Mouse (Mus musculus): ENCODE measurements around the gene Fabp2.

DNA sequence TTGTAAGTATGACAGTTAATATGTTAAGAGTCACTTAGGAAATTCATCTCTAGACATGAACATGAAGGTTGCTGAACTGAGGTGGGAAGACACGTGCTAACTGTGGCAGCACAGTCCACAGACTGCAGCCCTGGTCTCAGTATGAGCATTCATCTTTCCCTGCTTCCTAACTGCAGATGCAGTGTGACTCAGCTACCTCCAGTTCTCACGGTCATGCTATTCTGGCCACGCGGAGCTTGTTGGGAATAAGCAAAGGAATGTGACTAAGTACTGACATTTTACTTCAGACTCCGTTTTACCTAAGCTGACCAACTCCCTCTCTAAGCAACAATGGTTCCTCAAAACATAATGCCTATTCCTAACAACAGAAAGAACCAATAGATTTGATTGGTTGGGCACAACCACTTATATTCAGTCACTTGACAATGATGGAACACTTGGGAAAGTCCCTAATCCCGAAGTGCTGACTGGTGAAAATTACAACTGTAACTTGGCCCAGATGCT lies 48.6 kb downstream of the Fabp2 start:
- no peak for TF ChIP-seq CTCF (IDR thresholded peaks at IDR 0.05; ENCODE audit: extremely low read depth, insufficient read length, insufficient replicate concordance, low read depth, low read length)
- TF ChIP-seq POLR2A (IDR thresholded peaks at IDR 0.05; ENCODE audit: low read depth, low read length), result no peak

Measured in small intestine, adult 2 months (tissue).